Mouse (Mus musculus) myocyte (in vitro differentiated cells): ENCODE measurements around the gene Aaed1. TPM values are rescaled to one million over a fixed set of nuclear protein-coding genes. Genes with fewer than 3 reads are reported as not detected.

Experiments
- H3K27me3 ChIP-seq: one replicate; pipeline ENCODE4 v1.6.1; 2011; ENCODE audit not compliant: control insufficient read depth, insufficient read depth, insufficient read length
- H3K36me3 ChIP-seq: one replicate; pipeline ENCODE4 v1.6.1; 2011; ENCODE audit not compliant: control insufficient read depth, insufficient read depth
- H3K4me2 ChIP-seq: one replicate; pipeline ENCODE4 v1.6.1; 2011; ENCODE audit warnings: low read depth, control low read depth
- H3K4me3 ChIP-seq: one replicate; pipeline ENCODE4 v1.5.1; 2011; ENCODE audit warnings: mild to moderate bottlenecking, control low read depth, moderate library complexity
- H3K79me2 ChIP-seq: one replicate; pipeline ENCODE4 v1.6.1; 2011; ENCODE audit not compliant: control insufficient read depth, insufficient read depth
- H3ac ChIP-seq: one replicate; pipeline ENCODE4 v1.6.1; 2011; ENCODE audit not compliant: control insufficient read depth, insufficient read length
- CEBPB ChIP-seq: IDR thresholded peaks from 2 replicates; pipeline ENCODE4 v1.6.1; 2011; ENCODE audit warnings: mild to moderate bottlenecking, moderate library complexity; ENCODE audit not compliant: poor library complexity, insufficient read depth, severe bottlenecking
- E2F4 ChIP-seq: IDR thresholded peaks from one replicate; pipeline ENCODE4 v1.6.1; 2011; ENCODE audit warnings: mild to moderate bottlenecking, control low read depth, moderate library complexity; ENCODE audit not compliant: insufficient read depth
- MAX ChIP-seq: IDR thresholded peaks from one replicate; pipeline ENCODE4 v1.6.1; 2011; ENCODE audit warnings: low read depth, mild to moderate bottlenecking, control low read depth
- MYOD1 ChIP-seq, 3 experiments: IDR thresholded peaks; one replicate each; pipeline ENCODE4 v1.6.1; 2011; ENCODE audit warnings: control low read depth in 2 of 3, low read depth in 2 of 3, mild to moderate bottlenecking in 2 of 3, moderate library complexity in 1 of 3; ENCODE audit not compliant: insufficient read length in 2 of 3, control insufficient read depth in 1 of 3
- MYOG ChIP-seq, 3 experiments: IDR thresholded peaks; one replicate each; pipeline ENCODE4 v1.6.1; 2011; ENCODE audit warnings: control low read depth in 2 of 3, low read depth in 2 of 3, mild to moderate bottlenecking in 2 of 3; ENCODE audit not compliant: insufficient read length in 2 of 3, control insufficient read depth in 1 of 3, insufficient read depth in 1 of 3
- POLR2A ChIP-seq: IDR thresholded peaks from one replicate; pipeline ENCODE4 v1.6.1; 2011; ENCODE audit warnings: low read depth, mild to moderate bottlenecking, control low read depth, moderate library complexity; ENCODE audit not compliant: insufficient read length
- POLR2AphosphoS2 ChIP-seq: IDR thresholded peaks from one replicate; pipeline ENCODE4 v1.6.1; 2011; ENCODE audit warnings: low read depth, control low read depth; ENCODE audit not compliant: insufficient read length
- REST ChIP-seq: IDR thresholded peaks from one replicate; pipeline ENCODE4 v1.6.1; 2011; ENCODE audit warnings: mild to moderate bottlenecking, control low read depth, moderate library complexity; ENCODE audit not compliant: insufficient read depth, insufficient read length
- SRF ChIP-seq: IDR thresholded peaks from one replicate; pipeline ENCODE4 v1.6.1; 2011; ENCODE audit warnings: low read depth; ENCODE audit not compliant: control insufficient read depth, insufficient read length
- TCF12 ChIP-seq: IDR thresholded peaks from one replicate; pipeline ENCODE4 v1.6.1; 2011; ENCODE audit warnings: mild to moderate bottlenecking, control low read depth; ENCODE audit not compliant: poor library complexity, insufficient read depth, severe bottlenecking
- TCF3 ChIP-seq: IDR thresholded peaks from one replicate; pipeline ENCODE4 v1.6.1; 2011; ENCODE audit warnings: low read depth, control low read depth; ENCODE audit not compliant: insufficient read length
- USF1 ChIP-seq: IDR thresholded peaks from one replicate; pipeline ENCODE4 v1.6.1; 2011; ENCODE audit warnings: low read depth, mild to moderate bottlenecking, control low read depth, moderate library complexity
- polyA plus RNA-seq: library from polyadenylated mRNA; unstranded; fragments of >200 nt; fragmentation: generic; extraction: Trizol; gene quantifications from one replicate; pipeline ENCODE4 v1.2.1, GENCODE M21; 2012; ENCODE audit warnings: missing spikeins

The Aaed1 gene
- polyA plus RNA-seq, 1 experiment = 12.1 TPM

GRCm38 (mm10) chr13:64267151-64267550 is 45.4 kb downstream of the Aaed1 start:
- no peak for TF ChIP-seq MYOD1 (IDR thresholded peaks at IDR 0.05; ENCODE audit: control insufficient read depth in 1 of 3, insufficient read length in 2 of 3, low read depth in 2 of 3)
- TF ChIP-seq TCF12 = no peak
- no peak for TF ChIP-seq TCF3
- TF ChIP-seq POLR2AphosphoS2 = no peak
- TF ChIP-seq USF1 = no peak
- TF ChIP-seq SRF = no peak
- no peak for TF ChIP-seq REST
- TF ChIP-seq CEBPB = no peak
- TF ChIP-seq MAX = no peak
- no peak for TF ChIP-seq MYOG (IDR thresholded peaks at IDR 0.05; ENCODE audit: control insufficient read depth in 1 of 3, insufficient read depth in 1 of 3, insufficient read length in 2 of 3, low read depth in 2 of 3)
- no peak for TF ChIP-seq E2F4
- no peak for TF ChIP-seq POLR2A
- no peak overlapping the region for H3ac ChIP-seq
- H3K4me2 ChIP-seq = no peak overlapping the region
- no peaks in the 10 kb centered on the region for H3K36me3 ChIP-seq
- no peak overlapping the region for H3K4me3 ChIP-seq
- H3K27me3 ChIP-seq = no peaks in the 10 kb centered on the region
- no peaks in the 10 kb centered on the region for H3K79me2 ChIP-seq

DNA sequence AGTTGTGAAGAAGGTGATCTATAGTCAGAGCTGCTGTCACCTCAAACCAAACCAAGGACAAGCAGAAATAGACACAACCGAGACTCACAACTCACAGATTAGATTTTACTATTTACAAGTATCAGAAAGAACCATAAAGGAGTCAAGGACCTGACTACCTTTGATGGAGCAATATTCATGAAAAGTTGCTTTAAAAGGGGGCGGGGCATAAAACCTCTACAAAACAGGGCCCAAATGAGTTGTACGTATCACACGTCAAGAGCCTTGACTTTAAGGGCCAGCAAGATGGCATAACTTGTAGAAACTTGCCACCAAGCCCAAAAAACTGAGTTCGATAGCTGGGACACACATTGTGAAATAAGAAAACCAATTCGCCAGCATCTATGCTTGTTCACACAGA is 47.9 kb downstream of the Aaed1 start:
- Histone ChIP-seq H3ac (no peak overlapping the region), H3K36me3 (no peaks in the 10 kb centered on the region), H3K4me3 (no peak overlapping the region), H3K27me3 (no peaks in the 10 kb centered on the region), H3K79me2 (no peaks in the 10 kb centered on the region), H3K4me2 (no peak overlapping the region)
- no peak for TF ChIP-seq E2F4
- TF ChIP-seq TCF12 = no peak
- TF ChIP-seq SRF = no peak
- no peak for TF ChIP-seq REST
- TF ChIP-seq USF1 = no peak
- no peak for TF ChIP-seq MYOD1 (IDR thresholded peaks at IDR 0.05; ENCODE audit: control insufficient read depth in 1 of 3, insufficient read length in 2 of 3, low read depth in 2 of 3)
- no peak for TF ChIP-seq POLR2A
- TF ChIP-seq MAX = no peak
- no peak for TF ChIP-seq CEBPB
- TF ChIP-seq TCF3 = no peak
- no peak for TF ChIP-seq POLR2AphosphoS2
- TF ChIP-seq MYOG (IDR thresholded peaks at IDR 0.05; ENCODE audit: control insufficient read depth in 1 of 3, insufficient read depth in 1 of 3, insufficient read length in 2 of 3, low read depth in 2 of 3) = no peak

- Histone ChIP-seq H3ac (no peak overlapping the region), H3K27me3 (no peaks in the 10 kb centered on the region), H3K4me2 (no peak overlapping the region), H3K79me2 (peaks cover 2% of the 10 kb centered on the region), H3K4me3 (no peak overlapping the region), H3K36me3 (no peaks in the 10 kb centered on the region)
- TF ChIP-seq TCF12 = no peak
- no peak for TF ChIP-seq E2F4
- no peak for TF ChIP-seq REST
- TF ChIP-seq MAX = no peak
- no peak for TF ChIP-seq USF1
- TF ChIP-seq POLR2A = no peak
- TF ChIP-seq TCF3 = no peak
- TF ChIP-seq MYOD1 (IDR thresholded peaks at IDR 0.05; ENCODE audit: control insufficient read depth in 1 of 3, insufficient read length in 2 of 3, low read depth in 2 of 3) = no peak
- TF ChIP-seq CEBPB = no peak
- no peak for TF ChIP-seq POLR2AphosphoS2
- no peak for TF ChIP-seq MYOG (IDR thresholded peaks at IDR 0.05; ENCODE audit: control insufficient read depth in 1 of 3, insufficient read depth in 1 of 3, insufficient read length in 2 of 3, low read depth in 2 of 3)
- TF ChIP-seq SRF = no peak
These were observed 52.6 kb downstream of the Aaed1 start for GRCm38 (mm10) chr13:64259903-64260302.

- Histone ChIP-seq H3ac (no peak overlapping the region), H3K36me3 (no peaks in the 10 kb centered on the region), H3K4me2 (no peak overlapping the region), H3K4me3 (no peak overlapping the region), H3K79me2 (peaks cover 11% of the 10 kb centered on the region), H3K27me3 (no peaks in the 10 kb centered on the region)
- TF ChIP-seq TCF3 (no peak), E2F4 (no peak), CEBPB (no peak), SRF (no peak), MAX (no peak), POLR2AphosphoS2 (no peak), POLR2A (no peak), MYOG (IDR thresholded peaks at IDR 0.05; ENCODE audit: control insufficient read depth in 1 of 3, insufficient read depth in 1 of 3, insufficient read length in 2 of 3, low read depth in 2 of 3) (no peak), REST (no peak), TCF12 (no peak), USF1 (no peak), MYOD1 (IDR thresholded peaks at IDR 0.05; ENCODE audit: control insufficient read depth in 1 of 3, insufficient read length in 2 of 3, low read depth in 2 of 3) (no peak)
These were observed 54.0 kb downstream of the Aaed1 start for GRCm38 (mm10) chr13:64258516-64258821.
